Mouse (Mus musculus) frontal cortex, postnatal 14 days (tissue): ENCODE results near the gene Sf3b5.

Experiments used
- DNase-seq, 2 experiments: peaks; one replicate each; pipeline ENCODE4 v3.0.0; 2022; ENCODE audit warnings: low spot score in 2 of 2

The Sf3b5 gene

GRCm38 (mm10) chr10:13005043-13005442, at the start of gene Sf3b5:
TSS of gene Sf3b5 (plus strand) at chr10:13005343.
- no peak for DNase-seq

GRCm38 (mm10) chr10:12955831-12956230, 49.3 kb upstream of the Sf3b5 start:
- DNase-seq, result no peak

GRCm38 (mm10) chr10:12957271-12957670, 47.9 kb upstream of the Sf3b5 start:
- DNase-seq, result no peak

- DNase-seq, result no peak
Observed at GRCm38 (mm10) chr10:12961546-12961945, 43.6 kb upstream of the Sf3b5 start.

GRCm38 (mm10) chr10:12962238-12962637, 42.9 kb upstream of the Sf3b5 start:
- DNase-seq, result no peak

- DNase-seq, result no peak
Observed at GRCm38 (mm10) chr10:12963362-12964147, 41.6 kb upstream of the Sf3b5 start.

- no peak for DNase-seq
Observed at GRCm38 (mm10) chr10:12964151-12965075, 40.7 kb upstream of the Sf3b5 start, which contains the start of gene Stx11. TSS of gene Stx11 (minus strand) at chr10:12964298.

- DNase-seq, result no peak
Observed at GRCm38 (mm10) chr10:12965669-12966180, 39.4 kb upstream of the Sf3b5 start.

GRCm38 (mm10) chr10:12974572-12974971, 30.6 kb upstream of the Sf3b5 start:
- DNase-seq, result no peak

- DNase-seq, result no peak
Observed at GRCm38 (mm10) chr10:12975461-12975860, 29.7 kb upstream of the Sf3b5 start.

- no peak for DNase-seq
Observed at GRCm38 (mm10) chr10:12975957-12976356, 29.2 kb upstream of the Sf3b5 start.

GRCm38 (mm10) chr10:12976552-12976951, 28.6 kb upstream of the Sf3b5 start:
- no peak for DNase-seq

- no peak for DNase-seq
Observed at GRCm38 (mm10) chr10:12977787-12978212, 27.3 kb upstream of the Sf3b5 start.

- DNase-seq, result no peak
Observed at GRCm38 (mm10) chr10:12981071-12981470, 24.1 kb upstream of the Sf3b5 start.

- no peak for DNase-seq
Observed at GRCm38 (mm10) chr10:12983516-12983915, 21.6 kb upstream of the Sf3b5 start.

GRCm38 (mm10) chr10:12985028-12985427, 20.1 kb upstream of the Sf3b5 start:
- no peak for DNase-seq

- no peak for DNase-seq
Observed at GRCm38 (mm10) chr10:12986485-12986884, 18.7 kb upstream of the Sf3b5 start.

- DNase-seq, result no peak
Observed at GRCm38 (mm10) chr10:12986943-12987342, 18.2 kb upstream of the Sf3b5 start.

- DNase-seq, result no peak
Observed at GRCm38 (mm10) chr10:12991953-12992352, 13.2 kb upstream of the Sf3b5 start.

GRCm38 (mm10) chr10:12993411-12994039, 11.6 kb upstream of the Sf3b5 start:
- no peak for DNase-seq

GRCm38 (mm10) chr10:12996736-12997477, 8.2 kb upstream of the Sf3b5 start:
- DNase-seq, result peak in 1 of 2 experiments; percentile 70
